Mouse (Mus musculus) thymus, adult 2 months (tissue): ENCODE measurements around the gene Dnajc16.

Experiments
- CTCF ChIP-seq: fragments of 200-500 bp; IDR thresholded peaks from 2 replicates; pipeline ENCODE4 v1.5.1; 2012; ENCODE audit warnings: mild to moderate bottlenecking, control low read depth, low read length, moderate library complexity, borderline replicate concordance; ENCODE audit not compliant: control insufficient read depth, poor library complexity, insufficient read depth; ENCODE audit errors: extremely low read depth
- POLR2A ChIP-seq: fragments of 200-500 bp; IDR thresholded peaks from 2 replicates; pipeline ENCODE4 v1.6.1; 2012; ENCODE audit warnings: mild to moderate bottlenecking, low read length, control low read depth, moderate library complexity; ENCODE audit not compliant: control insufficient read depth, poor library complexity, insufficient read depth; ENCODE audit errors: extremely low read depth

GRCm38 (mm10) chr4:141724594-141724993 lies 66.1 kb downstream of the Dnajc16 start:
- TF ChIP-seq CTCF = no peak
- no peak for TF ChIP-seq POLR2A
